Mouse (Mus musculus): ENCODE measurements around the gene Olfr1315-ps1. TPM values are rescaled to one million over a fixed set of nuclear protein-coding genes. Genes with fewer than 3 reads are reported as not detected.

Olfr1315-ps1 gene
- total RNA-seq (2021), result not detected in 2 replicates
- long read RNA-seq, result 0 reads

GRCm38 (mm10) chr2:112115340-112115739, at the start of gene Olfr1315-ps1:
Gene Olfr1315-ps1, minus strand, starts transcription at chr2:112115440.
- DNase-seq, result no peak

- no peak for DNase-seq
Measured at GRCm38 (mm10) chr2:112153898-112154297, 38.7 kb upstream of the Olfr1315-ps1 start, which contains the start of gene Olfr1318. Gene Olfr1318, plus strand, starts transcription at chr2:112154198.

GRCm38 (mm10) chr2:112140029-112140428, 24.8 kb upstream of the Olfr1315-ps1 start, which contains the start of gene Olfr1317:
Gene Olfr1317, plus strand, starts transcription at chr2:112140329.
- DNase-seq, result no peak

- no peak for DNase-seq
Measured at GRCm38 (mm10) chr2:112134877-112135276, 19.6 kb upstream of the Olfr1315-ps1 start, which contains the start of gene Olfr1316. Gene Olfr1316, minus strand, starts transcription at chr2:112134977.

- no peak for DNase-seq
Measured at GRCm38 (mm10) chr2:112096681-112097080, 18.6 kb downstream of the Olfr1315-ps1 start, which contains the start of gene Olfr1314. Gene Olfr1314, minus strand, starts transcription at chr2:112096781.

GRCm38 (mm10) chr2:112077743-112078142, 37.5 kb downstream of the Olfr1315-ps1 start, which contains the start of gene Olfr1313:
Gene Olfr1313, minus strand, starts transcription at chr2:112077843.
- no peak for DNase-seq

Other genes starting within 250 kb of the Olfr1315-ps1 start
- not detected in 2 replicates for gene Olfr1305, start 238.3 kb downstream of the Olfr1315-ps1 start, total RNA-seq (2021)
- not detected in 2 replicates for gene Olfr1306, start 199.2 kb downstream of the Olfr1315-ps1 start, total RNA-seq (2021)
- not detected in 2 replicates for gene Olfr1307, start 166.0 kb downstream of the Olfr1315-ps1 start, total RNA-seq (2021)
- not detected in 2 replicates for gene Olfr1308, start 150.5 kb downstream of the Olfr1315-ps1 start, total RNA-seq (2021)
- gene Olfr1309, start 125.2 kb downstream of the Olfr1315-ps1 start, total RNA-seq (2021), result not detected in 2 replicates
- not detected in 2 replicates for gene Olfr1310, start 102.7 kb downstream of the Olfr1315-ps1 start, total RNA-seq (2021)
- not detected in 2 replicates for gene Olfr1311, start 91.0 kb downstream of the Olfr1315-ps1 start, total RNA-seq (2021)
- not detected in 2 replicates for gene Olfr1312, start 65.2 kb downstream of the Olfr1315-ps1 start, total RNA-seq (2021)
- not detected in 2 replicates for gene Olfr1313, start 37.6 kb downstream of the Olfr1315-ps1 start, total RNA-seq (2021)
- gene Olfr1314, start 18.7 kb downstream of the Olfr1315-ps1 start, total RNA-seq (2021), result not detected in 2 replicates
- not detected in 2 replicates for gene Olfr1316, start 19.5 kb upstream of the Olfr1315-ps1 start, total RNA-seq (2021)
- not detected in 2 replicates for gene Olfr1317, start 24.9 kb upstream of the Olfr1315-ps1 start, total RNA-seq (2021)
- gene Olfr1318, start 38.8 kb upstream of the Olfr1315-ps1 start, total RNA-seq (2021), result not detected in 2 replicates
- gene Lpcat4, start 124.0 kb upstream of the Olfr1315-ps1 start, total RNA-seq (2021), result 6.0 and 10.4 TPM in 2 replicates
- not detected in 2 replicates for gene Nutm1, start 143.9 kb upstream of the Olfr1315-ps1 start, total RNA-seq (2021)
- 134 and 135 TPM in 2 replicates for gene Nop10, start 146.5 kb upstream of the Olfr1315-ps1 start, total RNA-seq (2021)
- 43.4 and 52.9 TPM in 2 replicates for gene Slc12a6, start 150.4 kb upstream of the Olfr1315-ps1 start, total RNA-seq (2021)
- gene Gm21985, start 150.9 kb upstream of the Olfr1315-ps1 start, total RNA-seq (2021), result not detected in 2 replicates